Mouse (Mus musculus) cerebellum, adult 2 months (tissue): ENCODE results near the gene Rbm28.

Source experiments
- CTCF ChIP-seq: fragments of 200-500 bp; IDR thresholded peaks from 2 replicates; pipeline ENCODE4 v1.5.1; 2011; ENCODE audit warnings: low read depth, mild to moderate bottlenecking, control low read depth, low read length, moderate library complexity, borderline replicate concordance; ENCODE audit not compliant: insufficient read depth
- POLR2A ChIP-seq: fragments of 200-500 bp; IDR thresholded peaks from 2 replicates; pipeline ENCODE4 v1.6.1; 2011; ENCODE audit warnings: low read length, control low read depth, borderline replicate concordance; ENCODE audit not compliant: insufficient read depth

DNA sequence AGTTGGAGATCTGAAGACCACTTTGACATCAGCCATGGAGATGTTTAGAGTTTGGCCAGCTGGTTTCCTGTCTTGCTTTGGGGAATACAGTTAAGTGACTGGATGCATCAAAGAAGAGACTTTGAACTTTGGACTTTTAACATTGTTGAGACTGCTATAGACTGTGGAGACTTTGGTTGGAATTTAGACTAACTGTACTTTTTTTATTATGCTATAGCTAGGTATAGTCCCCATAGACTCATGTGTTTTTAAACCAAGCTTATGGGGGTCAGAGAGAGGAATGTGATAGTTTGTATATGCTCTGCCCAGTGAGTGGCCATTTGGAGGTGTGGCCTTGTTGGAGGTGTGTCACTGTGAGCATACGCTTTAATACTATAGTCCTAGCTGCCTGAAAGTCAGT lies 14.8 kb downstream of the Rbm28 start:
- TF ChIP-seq CTCF, result no peak
- no peak for TF ChIP-seq POLR2A
